Mouse (Mus musculus): Measurements from ENCODE around the gene Auts2. TPM values are rescaled to one million over a fixed set of nuclear protein-coding genes. Genes with fewer than 3 reads are reported as not detected.

Auts2 gene
- polyA plus RNA-seq, 1 experiment from 2014 or later: 53.4 TPM

- no peak overlapping the region for H3K27ac ChIP-seq (replicated peaks; ENCODE audit: low read depth, low read length)
- no peaks in the 10 kb centered on the region for H3K27me3 ChIP-seq (ENCODE audit: control insufficient read depth, insufficient read depth, low read length)
- WGBS: 78% methylated on average over 6 of the region's 6 CpGs
Measured at GRCm38 (mm10) chr5:132092721-132093120, 450.4 kb downstream of the Auts2 start.

GRCm38 (mm10) chr5:132089496-132090250 lies 453.5 kb downstream of the Auts2 start:
- no peak overlapping the region for H3K4me3 ChIP-seq (ENCODE audit: low read depth, low read length)
- no peaks in the 10 kb centered on the region for H3K36me3 ChIP-seq (ENCODE audit: control insufficient read depth, insufficient read depth, low read length)
- no peaks in the 10 kb centered on the region for H3K27me3 ChIP-seq (ENCODE audit: control insufficient read depth, insufficient read depth, low read length)
- no peak overlapping the region for H3K9ac ChIP-seq (ENCODE audit: low read length)
- H3K4me2 ChIP-seq (ENCODE audit: low read depth, severe bottlenecking): no peak overlapping the region
- WGBS: 83% methylated on average over 10 of the region's 10 CpGs
- no peaks in the 10 kb centered on the region for H3K9me3 ChIP-seq (ENCODE audit: control insufficient read depth, low read length)
- DNase-seq (ENCODE audit: low spot score) (no peak), ATAC-seq (ENCODE audit: insufficient number of reproducible peaks, low FRiP score, low TSS enrichment, low read depth) (no peak)
- H3K4me1 ChIP-seq (ENCODE audit: control insufficient read depth, insufficient read depth, low read length): 0 out of 2 replicates have a peak, but pooled peaks cover 2% of the 10 kb centered on the region
- H3K27ac ChIP-seq (replicated peaks; ENCODE audit: low read depth, low read length): no peak overlapping the region

More at GRCm38 (mm10) chr5:132092721-132093120, 450.4 kb downstream of the Auts2 start:
- Histone ChIP-seq H3K9me3 (ENCODE audit: control insufficient read depth, low read length) (no peaks in the 10 kb centered on the region), H3K36me3 (ENCODE audit: control insufficient read depth, insufficient read depth, low read length) (no peaks in the 10 kb centered on the region), H3K4me1 (ENCODE audit: control insufficient read depth, insufficient read depth, low read length) (0 out of 2 replicates have a peak, but pooled peaks cover 2% of the 10 kb centered on the region), H3K4me3 (ENCODE audit: low read depth, low read length) (no peak overlapping the region), H3K9ac (ENCODE audit: low read length) (no peak overlapping the region), H3K4me2 (ENCODE audit: low read depth, severe bottlenecking) (no peak overlapping the region)
- ATAC-seq (ENCODE audit: insufficient number of reproducible peaks, low FRiP score, low TSS enrichment, low read depth) (no peak), DNase-seq (ENCODE audit: low spot score) (no peak)

GRCm38 (mm10) chr5:132088585-132088984 lies 454.6 kb downstream of the Auts2 start:
- no peak for DNase-seq (ENCODE audit: low spot score)
- 94% methylated on average over 3 of the region's 3 CpGs for WGBS
- H3K4me3 ChIP-seq (ENCODE audit: low read depth, low read length): no peak overlapping the region
- no peak overlapping the region for H3K4me2 ChIP-seq (ENCODE audit: low read depth, severe bottlenecking)
- peaks cover 5% of the 10 kb centered on the region; the same call in 1 of the 2 replicates for H3K4me1 ChIP-seq (ENCODE audit: control insufficient read depth, insufficient read depth, low read length)
- no peak for ATAC-seq (ENCODE audit: insufficient number of reproducible peaks, low FRiP score, low TSS enrichment, low read depth)
- H3K9me3 ChIP-seq (ENCODE audit: control insufficient read depth, low read length): no peaks in the 10 kb centered on the region
- H3K36me3 ChIP-seq (ENCODE audit: control insufficient read depth, insufficient read depth, low read length): no peaks in the 10 kb centered on the region
- H3K9ac ChIP-seq (ENCODE audit: low read length): no peak overlapping the region
- no peak overlapping the region for H3K27ac ChIP-seq (replicated peaks; ENCODE audit: low read depth, low read length)
- no peaks in the 10 kb centered on the region for H3K27me3 ChIP-seq (ENCODE audit: control insufficient read depth, insufficient read depth, low read length)

- DNase-seq (ENCODE audit: low spot score): peak; percentile 58
- Histone ChIP-seq H3K4me2 (ENCODE audit: low read depth, severe bottlenecking) (no peak overlapping the region), H3K27me3 (ENCODE audit: control insufficient read depth, insufficient read depth, low read length) (no peaks in the 10 kb centered on the region), H3K4me1 (ENCODE audit: control insufficient read depth, insufficient read depth, low read length) (peaks cover 6% of the 10 kb centered on the region; the same call in 1 of the 2 replicates), H3K9ac (ENCODE audit: low read length) (no peak overlapping the region), H3K36me3 (ENCODE audit: control insufficient read depth, insufficient read depth, low read length) (no peaks in the 10 kb centered on the region), H3K4me3 (ENCODE audit: low read depth, low read length) (no peak overlapping the region), H3K27ac (replicated peaks; ENCODE audit: low read depth, low read length) (no peak overlapping the region), H3K9me3 (ENCODE audit: control insufficient read depth, low read length) (no peaks in the 10 kb centered on the region)
- ATAC-seq (ENCODE audit: insufficient number of reproducible peaks, low FRiP score, low TSS enrichment, low read depth): no peak
- 11% methylated on average over 8 of the region's 8 CpGs for WGBS
Measured at GRCm38 (mm10) chr5:132083753-132084326, 459.3 kb downstream of the Auts2 start.

GRCm38 (mm10) chr5:132075942-132076341 lies 467.2 kb downstream of the Auts2 start:
- Histone ChIP-seq H3K4me1 (ENCODE audit: control insufficient read depth, insufficient read depth, low read length) (peaks cover 37% of the 10 kb centered on the region), H3K27ac (replicated peaks; ENCODE audit: low read depth, low read length) (no peak overlapping the region), H3K9me3 (ENCODE audit: control insufficient read depth, low read length) (no peaks in the 10 kb centered on the region), H3K4me3 (ENCODE audit: low read depth, low read length) (no peak overlapping the region), H3K36me3 (ENCODE audit: control insufficient read depth, insufficient read depth, low read length) (no peaks in the 10 kb centered on the region), H3K4me2 (ENCODE audit: low read depth, severe bottlenecking) (no peak overlapping the region), H3K27me3 (ENCODE audit: control insufficient read depth, insufficient read depth, low read length) (no peaks in the 10 kb centered on the region), H3K9ac (ENCODE audit: low read length) (no peak overlapping the region)
- DNase-seq (ENCODE audit: low spot score): no peak
- 85% methylated on average over 2 of the region's 2 CpGs for WGBS
- ATAC-seq (ENCODE audit: insufficient number of reproducible peaks, low FRiP score, low TSS enrichment, low read depth): no peak

- no peaks in the 10 kb centered on the region for H3K27me3 ChIP-seq (ENCODE audit: control insufficient read depth, insufficient read depth, low read length)
- DNase-seq (ENCODE audit: low spot score): peak; percentile 48
- peak overlapping the region; percentile 36 for H3K4me2 ChIP-seq (ENCODE audit: low read depth, severe bottlenecking)
- H3K9ac ChIP-seq (ENCODE audit: low read length): no peak overlapping the region
- no peaks in the 10 kb centered on the region for H3K36me3 ChIP-seq (ENCODE audit: control insufficient read depth, insufficient read depth, low read length)
- H3K4me3 ChIP-seq (ENCODE audit: low read depth, low read length): no peak overlapping the region
- 8% methylated on average over 19 of the region's 19 CpGs for WGBS
- H3K27ac ChIP-seq (replicated peaks; ENCODE audit: low read depth, low read length): peak overlapping the region; percentile 42; the same call in 1 of the 2 replicates
- H3K9me3 ChIP-seq (ENCODE audit: control insufficient read depth, low read length): no peaks in the 10 kb centered on the region
- ATAC-seq (ENCODE audit: insufficient number of reproducible peaks, low FRiP score, low TSS enrichment, low read depth): peak; percentile 73; the same call in 1 of the 2 replicates
- H3K4me1 ChIP-seq (ENCODE audit: control insufficient read depth, insufficient read depth, low read length): peaks cover 37% of the 10 kb centered on the region
Measured at GRCm38 (mm10) chr5:132074724-132075374, 468.3 kb downstream of the Auts2 start.

- Histone ChIP-seq H3K4me2 (ENCODE audit: low read depth, severe bottlenecking) (peak overlapping the region; percentile 36), H3K4me3 (ENCODE audit: low read depth, low read length) (no peak overlapping the region), H3K27me3 (ENCODE audit: control insufficient read depth, insufficient read depth, low read length) (no peaks in the 10 kb centered on the region), H3K27ac (replicated peaks; ENCODE audit: low read depth, low read length) (0 out of 2 replicates have a peak overlapping the region, but pooled peaks have one; percentile 42), H3K9me3 (ENCODE audit: control insufficient read depth, low read length) (no peaks in the 10 kb centered on the region), H3K36me3 (ENCODE audit: control insufficient read depth, insufficient read depth, low read length) (no peaks in the 10 kb centered on the region), H3K4me1 (ENCODE audit: control insufficient read depth, insufficient read depth, low read length) (peaks cover 37% of the 10 kb centered on the region), H3K9ac (ENCODE audit: low read length) (no peak overlapping the region)
- peak; percentile 76 for DNase-seq (ENCODE audit: low spot score)
- 10% methylated on average over 11 of the region's 11 CpGs for WGBS
- peak; percentile 67; the same call in 1 of the 2 replicates for ATAC-seq (ENCODE audit: insufficient number of reproducible peaks, low FRiP score, low TSS enrichment, low read depth)
Measured at GRCm38 (mm10) chr5:132074360-132074723, 468.8 kb downstream of the Auts2 start.

GRCm38 (mm10) chr5:132073677-132074359 lies 469.3 kb downstream of the Auts2 start:
- no peak overlapping the region for H3K9ac ChIP-seq (ENCODE audit: low read length)
- H3K9me3 ChIP-seq (ENCODE audit: control insufficient read depth, low read length): no peaks in the 10 kb centered on the region
- H3K4me2 ChIP-seq (ENCODE audit: low read depth, severe bottlenecking): peak overlapping the region; percentile 36
- no peaks in the 10 kb centered on the region for H3K36me3 ChIP-seq (ENCODE audit: control insufficient read depth, insufficient read depth, low read length)
- H3K27ac ChIP-seq (replicated peaks; ENCODE audit: low read depth, low read length): 0 out of 2 replicates have a peak overlapping the region, but pooled peaks have one; percentile 42
- ATAC-seq (ENCODE audit: insufficient number of reproducible peaks, low FRiP score, low TSS enrichment, low read depth) (peak; percentile 29; the same call in 1 of the 2 replicates), DNase-seq (ENCODE audit: low spot score) (peak; percentile 38)
- 40% methylated on average over 10 of the region's 10 CpGs for WGBS
- H3K4me1 ChIP-seq (ENCODE audit: control insufficient read depth, insufficient read depth, low read length): peaks cover 37% of the 10 kb centered on the region
- no peaks in the 10 kb centered on the region for H3K27me3 ChIP-seq (ENCODE audit: control insufficient read depth, insufficient read depth, low read length)
- H3K4me3 ChIP-seq (ENCODE audit: low read depth, low read length): no peak overlapping the region

Measured in limb, embryonic 11.5 days (tissue).